Mouse (Mus musculus): ENCODE data around the gene Sema3f. TPM values are rescaled to one million over a fixed set of nuclear protein-coding genes. Genes with fewer than 3 reads are reported as not detected.

Gene Sema3f
- polyA plus RNA-seq, 1 experiment from 2014 or later, result 13.7 TPM

DNA sequence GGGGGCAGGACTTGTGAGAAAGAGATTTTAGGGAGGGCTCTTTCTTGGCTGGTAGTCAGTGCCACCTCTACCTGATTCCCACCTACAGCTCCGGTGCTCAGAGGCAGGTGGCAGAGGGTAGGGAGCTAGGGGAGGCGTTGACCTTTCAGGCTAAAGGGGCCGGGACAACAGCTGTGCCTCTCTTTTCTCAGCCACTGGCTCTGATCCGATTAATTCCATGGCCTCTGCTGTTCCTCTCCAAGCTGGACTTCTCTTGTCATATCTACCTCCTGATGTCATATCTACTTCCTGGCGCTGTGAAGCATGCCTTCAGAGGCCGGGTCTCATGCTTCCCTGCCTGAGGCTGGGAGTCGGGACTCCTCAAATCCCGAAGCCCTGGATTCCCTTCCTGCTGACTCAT, 42.3 kb downstream of the Sema3f start:
- WGBS, result 38% methylated on average over 8 of the region's 8 CpGs
- H3K9me3 ChIP-seq, result no peaks in the 10 kb centered on the region
- ATAC-seq (ENCODE audit: borderline replicate concordance, extremely low read depth, low FRiP score, low TSS enrichment), result no peak
- H3K9ac ChIP-seq, result no peak overlapping the region
- peaks cover 24% of the 10 kb centered on the region for H3K4me1 ChIP-seq
- H3K27ac ChIP-seq, result no peak overlapping the region
- no peak overlapping the region for H3K4me3 ChIP-seq
- no peak overlapping the region for H3K4me2 ChIP-seq
- no peaks in the 10 kb centered on the region for H3K36me3 ChIP-seq
- peaks cover 36% of the 10 kb centered on the region for H3K27me3 ChIP-seq

DNA sequence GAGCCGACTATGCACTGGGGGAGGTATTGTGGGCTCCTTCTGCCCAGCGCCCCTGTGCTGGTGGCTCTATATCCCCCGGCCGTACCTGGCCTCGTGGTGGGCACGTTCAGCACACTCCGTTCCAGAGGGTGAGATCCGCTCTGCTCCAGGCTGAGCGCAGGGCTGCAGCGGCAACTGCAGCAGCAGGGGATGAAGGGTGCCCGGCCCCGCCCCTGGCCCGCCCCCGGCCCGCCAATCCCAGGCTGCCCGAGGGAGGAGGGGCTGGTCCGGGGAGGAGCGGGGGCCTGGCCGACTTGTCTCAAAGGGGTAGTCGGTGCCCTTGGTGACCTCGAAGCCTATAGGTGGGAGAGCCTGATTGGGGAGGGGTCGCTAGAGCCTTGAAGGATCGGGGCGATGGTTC, 43.1 kb downstream of the Sema3f start:
- Histone ChIP-seq H3K36me3 (no peaks in the 10 kb centered on the region), H3K4me3 (peak overlapping the region; percentile 44), H3K9ac (peak overlapping the region; percentile 48; the same call in 1 of the 2 replicates), H3K9me3 (no peaks in the 10 kb centered on the region), H3K27ac (no peak overlapping the region), H3K4me1 (peaks cover 24% of the 10 kb centered on the region), H3K4me2 (peak overlapping the region; percentile 95), H3K27me3 (peaks cover 36% of the 10 kb centered on the region)
- WGBS, result under 1% methylated on average over 24 of the region's 24 CpGs
- peak; percentile 88 for ATAC-seq (ENCODE audit: borderline replicate concordance, extremely low read depth, low FRiP score, low TSS enrichment)

DNA sequence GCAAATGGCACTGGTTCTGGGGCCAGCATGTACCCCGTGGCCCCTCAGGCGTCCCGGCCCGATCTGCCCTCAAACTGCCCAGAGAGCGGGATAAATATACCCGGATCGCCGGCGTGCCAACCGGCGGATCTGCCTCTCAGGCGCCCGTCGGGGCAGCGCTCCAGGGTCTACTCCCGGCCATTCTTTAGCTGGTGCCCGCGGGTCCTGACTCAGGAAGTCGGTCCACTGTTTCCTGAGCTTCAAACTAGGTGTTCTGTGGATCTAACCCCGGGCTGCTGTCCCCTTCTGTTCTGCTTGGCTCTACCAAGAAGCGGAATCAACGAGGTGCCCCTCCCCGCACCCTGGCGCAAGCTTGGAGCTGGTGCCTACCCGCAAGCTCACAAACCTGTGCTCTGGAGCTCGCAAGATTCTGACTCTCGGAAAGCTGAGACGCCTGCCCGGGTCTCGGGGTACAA, 43.5 kb downstream of the Sema3f start:
- peak overlapping the region; percentile 48 for H3K9ac ChIP-seq
- peak overlapping the region; percentile 95 for H3K4me2 ChIP-seq
- no peaks in the 10 kb centered on the region for H3K9me3 ChIP-seq
- peak overlapping the region; percentile 44 for H3K4me3 ChIP-seq
- H3K4me1 ChIP-seq, result peaks cover 24% of the 10 kb centered on the region
- under 1% methylated on average over 30 of the region's 30 CpGs for WGBS
- no peak for ATAC-seq (ENCODE audit: borderline replicate concordance, extremely low read depth, low FRiP score, low TSS enrichment)
- H3K36me3 ChIP-seq, result no peaks in the 10 kb centered on the region
- H3K27ac ChIP-seq, result no peak overlapping the region
- H3K27me3 ChIP-seq, result peaks cover 36% of the 10 kb centered on the region

DNA sequence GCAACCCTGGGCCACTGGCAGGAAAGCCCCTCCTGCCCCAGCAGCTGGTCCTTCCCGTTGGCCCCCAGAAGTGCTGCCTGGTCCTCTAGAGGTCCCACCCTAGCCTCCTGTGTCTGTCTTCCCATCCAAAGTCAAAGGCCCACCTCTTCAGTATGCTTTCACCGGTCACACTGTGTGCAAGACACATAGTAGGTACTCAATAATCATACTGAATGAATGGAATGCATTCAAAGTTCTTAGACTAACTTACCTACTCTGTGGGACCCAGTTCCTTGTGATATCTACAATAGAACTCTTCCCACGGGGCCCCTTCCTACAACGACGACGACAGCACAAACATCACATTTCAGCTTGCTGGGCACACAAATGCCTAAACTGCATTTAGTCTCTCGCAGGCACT, 45.0 kb downstream of the Sema3f start:
- no peak overlapping the region for H3K4me3 ChIP-seq
- peaks cover 24% of the 10 kb centered on the region for H3K4me1 ChIP-seq
- no peak overlapping the region for H3K9ac ChIP-seq
- ATAC-seq (ENCODE audit: borderline replicate concordance, extremely low read depth, low FRiP score, low TSS enrichment), result no peak
- no peaks in the 10 kb centered on the region for H3K36me3 ChIP-seq
- H3K27ac ChIP-seq, result no peak overlapping the region
- no peaks in the 10 kb centered on the region for H3K9me3 ChIP-seq
- H3K4me2 ChIP-seq, result no peak overlapping the region
- 76% methylated on average over 7 of the region's 7 CpGs for WGBS
- peaks cover 36% of the 10 kb centered on the region for H3K27me3 ChIP-seq

DNA sequence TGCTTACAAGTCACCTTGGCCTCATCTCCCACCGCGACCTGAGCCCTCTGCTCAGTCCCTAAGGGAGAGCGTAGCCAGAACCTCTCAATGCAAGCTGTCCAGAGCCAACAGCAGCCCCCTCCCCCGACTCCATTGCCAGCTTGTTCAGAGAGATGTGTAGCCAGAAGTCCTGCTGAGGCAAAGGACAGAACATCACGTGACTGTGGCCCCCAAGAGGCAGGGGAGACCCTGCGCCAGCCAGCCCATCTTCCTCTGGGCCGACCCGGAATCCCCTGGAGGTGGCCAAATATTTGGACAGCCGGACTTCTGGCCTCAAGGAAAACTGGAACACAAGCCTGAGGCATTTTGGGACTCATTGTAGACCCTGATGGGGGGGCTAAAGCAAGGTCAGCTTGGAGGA, 46.8 kb downstream of the Sema3f start:
- WGBS, result 56% methylated on average over 9 of the region's 9 CpGs
- ATAC-seq (ENCODE audit: borderline replicate concordance, extremely low read depth, low FRiP score, low TSS enrichment), result no peak
- H3K4me2 ChIP-seq, result no peak overlapping the region
- H3K27ac ChIP-seq, result no peak overlapping the region
- peaks cover 31% of the 10 kb centered on the region for H3K27me3 ChIP-seq
- no peak overlapping the region for H3K9ac ChIP-seq
- H3K9me3 ChIP-seq, result no peaks in the 10 kb centered on the region
- no peaks in the 10 kb centered on the region for H3K36me3 ChIP-seq
- H3K4me3 ChIP-seq, result no peak overlapping the region
- peaks cover 24% of the 10 kb centered on the region for H3K4me1 ChIP-seq

DNA sequence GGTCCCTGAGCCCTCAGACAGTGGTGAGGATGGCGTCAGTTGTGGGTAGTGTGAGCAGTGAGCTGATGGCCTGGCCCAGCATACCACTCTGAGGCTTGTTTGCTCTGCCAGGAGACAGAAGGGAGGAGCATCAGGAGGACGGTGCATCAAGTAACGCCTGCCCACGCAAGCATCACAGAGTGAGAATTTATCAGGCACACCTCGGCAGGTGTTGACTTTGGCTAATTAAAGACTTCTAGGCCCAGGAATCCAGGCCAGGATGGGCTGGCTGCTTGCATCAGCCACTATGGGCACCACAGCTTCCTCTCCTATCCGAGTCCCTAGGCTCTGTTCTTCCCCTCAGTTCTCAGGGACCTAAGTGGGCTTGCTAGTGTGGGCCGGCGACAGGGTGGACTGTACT, 47.9 kb downstream of the Sema3f start:
- H3K9me3 ChIP-seq, result no peaks in the 10 kb centered on the region
- WGBS, result 62% methylated on average over 8 of the region's 8 CpGs
- no peak for ATAC-seq (ENCODE audit: borderline replicate concordance, extremely low read depth, low FRiP score, low TSS enrichment)

DNA sequence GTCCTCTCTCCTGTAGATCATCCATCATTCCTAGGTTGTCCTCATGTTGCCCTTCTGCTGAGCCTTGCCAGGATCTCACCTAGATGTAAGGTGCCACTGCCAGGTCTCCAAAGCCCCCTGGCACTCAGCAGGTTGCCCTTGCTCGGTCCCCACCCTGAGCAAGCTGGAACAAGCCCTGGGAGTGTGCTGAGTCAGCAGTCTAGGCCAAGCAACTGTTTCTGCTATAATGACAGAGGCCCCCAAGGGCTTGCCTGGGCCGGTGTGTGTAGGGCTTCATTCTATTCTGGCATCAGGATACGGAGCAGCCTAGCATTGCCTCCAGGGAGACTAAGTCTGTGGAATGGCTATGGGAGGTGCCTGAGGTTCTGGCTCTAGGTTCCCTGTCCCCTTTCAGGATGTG, 49.5 kb downstream of the Sema3f start:
- Histone ChIP-seq H3K9ac (no peak overlapping the region), H3K27ac (no peak overlapping the region), H3K36me3 (no peaks in the 10 kb centered on the region), H3K27me3 (peaks cover 11% of the 10 kb centered on the region), H3K9me3 (no peaks in the 10 kb centered on the region), H3K4me3 (no peak overlapping the region), H3K4me2 (no peak overlapping the region), H3K4me1 (no peaks in the 10 kb centered on the region)
- WGBS, result 57% methylated on average over 3 of the region's 3 CpGs
- no peak for ATAC-seq (ENCODE audit: borderline replicate concordance, extremely low read depth, low FRiP score, low TSS enrichment)

More for the DNA sequence above, 47.9 kb downstream of the Sema3f start:
- no peak overlapping the region for H3K4me3 ChIP-seq
- H3K4me1 ChIP-seq, result peaks cover 13% of the 10 kb centered on the region
- H3K4me2 ChIP-seq, result no peak overlapping the region
- no peaks in the 10 kb centered on the region for H3K36me3 ChIP-seq
- no peak overlapping the region for H3K9ac ChIP-seq
- peaks cover 24% of the 10 kb centered on the region for H3K27me3 ChIP-seq
- H3K27ac ChIP-seq, result no peak overlapping the region

DNA sequence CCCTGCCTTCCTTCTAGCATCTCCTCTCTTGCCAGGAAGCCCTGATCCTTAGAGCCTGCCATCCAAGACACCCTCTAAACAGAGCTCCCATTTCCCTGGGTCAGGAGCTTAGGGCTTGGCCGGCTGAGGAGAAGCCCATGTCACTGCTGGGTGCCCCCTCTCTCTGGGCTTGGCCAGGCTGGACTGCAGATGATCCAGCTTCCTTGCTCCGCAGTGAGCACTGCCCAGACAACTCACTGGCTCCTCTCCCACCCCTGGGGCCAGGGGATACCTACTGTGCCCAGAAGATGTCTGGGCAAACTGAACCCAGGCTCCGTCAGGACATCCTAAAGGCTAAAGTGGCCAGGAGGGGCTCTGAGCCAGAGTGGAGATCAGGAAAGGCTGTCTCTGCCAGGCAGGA, 50.3 kb downstream of the Sema3f start:
- H3K9me3 ChIP-seq, result no peaks in the 10 kb centered on the region
- H3K9ac ChIP-seq, result no peak overlapping the region
- no peak for ATAC-seq (ENCODE audit: borderline replicate concordance, extremely low read depth, low FRiP score, low TSS enrichment)
- no peaks in the 10 kb centered on the region for H3K36me3 ChIP-seq
- no peak overlapping the region for H3K4me3 ChIP-seq
- no peak overlapping the region for H3K4me2 ChIP-seq
- no peaks in the 10 kb centered on the region for H3K4me1 ChIP-seq
- 92% methylated on average over 3 of the region's 3 CpGs for WGBS
- no peak overlapping the region for H3K27ac ChIP-seq
- peaks cover 3% of the 10 kb centered on the region; the same call in 1 of the 2 replicates for H3K27me3 ChIP-seq

DNA sequence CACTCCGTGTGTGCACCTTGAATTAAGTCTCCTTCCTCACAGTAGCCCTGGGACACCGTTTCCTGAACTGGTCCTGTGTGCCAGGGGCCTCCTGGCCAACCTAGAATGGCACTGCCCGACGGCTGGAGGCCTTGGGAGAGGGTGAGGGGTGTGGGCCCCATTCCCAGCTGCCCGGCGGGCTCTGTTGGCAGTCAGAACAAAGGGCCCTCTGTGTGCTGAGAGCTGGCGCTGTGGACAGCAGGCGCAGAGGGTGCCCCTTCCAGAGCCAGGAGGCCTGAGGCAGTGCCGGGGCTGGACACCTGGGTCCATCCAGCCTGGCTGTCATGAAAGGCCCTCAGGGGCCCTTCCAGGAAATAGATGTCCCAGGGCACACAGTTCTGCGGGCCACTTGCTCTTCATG, 50.7 kb downstream of the Sema3f start:
- H3K27ac ChIP-seq, result no peak overlapping the region
- H3K27me3 ChIP-seq, result no peaks in the 10 kb centered on the region
- H3K4me2 ChIP-seq, result no peak overlapping the region
- whole genome bisulfite sequencing, result 69% methylated on average over 10 of the region's 10 CpGs
- no peak overlapping the region for H3K9ac ChIP-seq
- H3K36me3 ChIP-seq, result no peaks in the 10 kb centered on the region
- no peak for ATAC-seq (ENCODE audit: borderline replicate concordance, extremely low read depth, low FRiP score, low TSS enrichment)
- no peaks in the 10 kb centered on the region for H3K9me3 ChIP-seq
- H3K4me3 ChIP-seq, result no peak overlapping the region
- no peaks in the 10 kb centered on the region for H3K4me1 ChIP-seq

DNA sequence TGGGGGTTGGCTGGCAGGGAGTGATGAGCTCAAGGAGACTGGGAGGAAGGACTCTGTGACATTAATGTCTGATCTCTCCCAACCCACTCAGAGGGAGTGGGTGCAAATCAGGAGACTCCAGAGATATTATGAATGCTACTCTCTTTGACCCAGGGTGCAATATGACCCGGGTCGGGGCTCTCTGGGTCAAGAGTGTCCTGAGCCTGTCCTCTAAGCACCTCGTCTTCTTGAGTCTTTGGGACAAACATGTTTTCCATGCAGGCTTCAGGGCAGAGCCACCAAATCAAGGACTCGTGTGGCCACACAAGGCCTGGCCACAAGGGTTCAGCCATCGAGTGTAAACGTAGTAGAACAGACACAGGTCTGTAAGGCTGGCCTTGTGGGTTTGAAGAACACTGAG, 52.2 kb downstream of the Sema3f start:
- Histone ChIP-seq H3K9ac (no peak overlapping the region), H3K27me3 (no peaks in the 10 kb centered on the region), H3K27ac (no peak overlapping the region), H3K4me1 (no peaks in the 10 kb centered on the region), H3K9me3 (no peaks in the 10 kb centered on the region), H3K4me2 (no peak overlapping the region), H3K4me3 (no peak overlapping the region), H3K36me3 (no peaks in the 10 kb centered on the region)
- no peak for ATAC-seq (ENCODE audit: borderline replicate concordance, extremely low read depth, low FRiP score, low TSS enrichment)
- 79% methylated on average over 6 of the region's 6 CpGs for WGBS

DNA sequence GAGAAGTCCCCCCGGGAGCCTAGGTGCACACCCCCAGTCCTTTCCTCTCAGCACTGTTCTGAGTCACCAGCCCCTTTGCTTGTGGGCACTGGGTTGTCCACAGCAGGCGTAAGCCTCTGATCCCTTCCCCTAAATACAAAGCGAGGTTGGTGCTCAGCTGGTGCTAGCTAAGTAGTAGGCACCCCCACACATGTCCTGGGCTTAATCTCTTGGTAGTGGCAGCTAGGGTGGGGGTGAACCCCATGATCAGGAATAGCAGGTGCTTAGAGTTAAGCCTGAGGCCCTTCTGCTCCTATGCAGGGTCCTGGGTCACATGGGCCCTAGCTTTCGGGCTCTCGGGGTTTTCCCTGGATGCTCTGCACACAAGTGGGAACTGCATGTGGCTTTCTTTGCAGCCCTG, 53.1 kb downstream of the Sema3f start:
- Histone ChIP-seq H3K4me2 (no peak overlapping the region), H3K4me3 (no peak overlapping the region), H3K4me1 (no peaks in the 10 kb centered on the region), H3K9ac (no peak overlapping the region), H3K27me3 (no peaks in the 10 kb centered on the region), H3K9me3 (no peaks in the 10 kb centered on the region), H3K27ac (no peak overlapping the region), H3K36me3 (no peaks in the 10 kb centered on the region)
- ATAC-seq (ENCODE audit: borderline replicate concordance, extremely low read depth, low FRiP score, low TSS enrichment), result no peak
- 81% methylated on average over 5 of the region's 5 CpGs for WGBS

DNA sequence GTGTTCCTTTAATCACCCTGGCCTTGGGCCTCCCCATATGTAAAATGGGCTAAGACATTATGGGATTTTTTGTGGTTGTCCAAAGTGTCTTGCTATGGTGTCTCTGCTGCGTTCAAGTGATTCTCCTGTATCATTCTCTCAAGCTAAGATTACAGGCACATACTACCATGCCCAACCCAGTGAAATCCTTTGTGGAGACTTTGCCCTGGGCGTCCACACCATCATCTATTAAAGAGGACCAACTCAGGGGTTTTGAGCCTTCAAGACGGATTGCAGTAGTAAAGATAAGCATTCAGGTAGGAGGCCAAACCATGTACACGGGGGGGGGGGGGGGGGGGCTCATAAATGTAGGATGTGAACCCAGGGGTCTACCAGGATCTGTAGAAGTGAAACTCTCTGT, 55.7 kb downstream of the Sema3f start:
- no peak overlapping the region for H3K9ac ChIP-seq
- no peak for ATAC-seq (ENCODE audit: borderline replicate concordance, extremely low read depth, low FRiP score, low TSS enrichment)
- no peaks in the 10 kb centered on the region for H3K9me3 ChIP-seq
- WGBS, result 65% methylated on average over 4 of the region's 4 CpGs
- H3K27me3 ChIP-seq, result no peaks in the 10 kb centered on the region
- H3K4me2 ChIP-seq, result no peak overlapping the region
- no peak overlapping the region for H3K27ac ChIP-seq
- no peaks in the 10 kb centered on the region for H3K36me3 ChIP-seq
- H3K4me1 ChIP-seq, result peaks cover 11% of the 10 kb centered on the region
- no peak overlapping the region for H3K4me3 ChIP-seq

DNA sequence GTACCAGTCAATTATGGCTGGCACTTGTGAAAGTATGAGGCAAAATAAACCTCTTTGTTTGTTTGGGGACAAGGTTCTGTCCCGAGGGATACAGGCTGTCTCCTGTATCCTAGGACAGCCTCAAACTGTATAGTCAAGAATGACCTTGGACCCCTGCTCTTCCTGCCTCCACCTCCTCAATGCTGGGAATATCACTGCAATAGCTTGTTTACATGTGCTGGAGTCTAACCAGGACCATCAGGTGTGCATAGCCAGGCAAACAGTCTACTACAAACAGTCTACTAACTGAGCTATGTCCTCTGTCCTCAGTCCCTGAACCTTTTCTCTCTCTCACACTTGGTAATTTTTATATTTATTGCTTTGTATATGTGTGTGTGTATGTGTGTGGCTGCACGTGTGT, 56.8 kb downstream of the Sema3f start:
- Histone ChIP-seq H3K9me3 (no peaks in the 10 kb centered on the region), H3K4me3 (no peak overlapping the region), H3K4me2 (no peak overlapping the region), H3K36me3 (no peaks in the 10 kb centered on the region), H3K27ac (no peak overlapping the region), H3K9ac (no peak overlapping the region), H3K4me1 (peaks cover 17% of the 10 kb centered on the region), H3K27me3 (no peaks in the 10 kb centered on the region)
- WGBS, result 70% methylated on average over 2 of the region's 2 CpGs
- no peak for ATAC-seq (ENCODE audit: borderline replicate concordance, extremely low read depth, low FRiP score, low TSS enrichment)
